Mouse (Mus musculus) adipose tissue, adult 10 weeks (tissue): Measurements from ENCODE around the gene Vmn1r115. TPM values are rescaled to one million over a fixed set of nuclear protein-coding genes. Genes with fewer than 3 reads are reported as not detected.

Experiments
- polyA plus RNA-seq: library from polyadenylated mRNA; stranded (reverse); fragments of 350-450 nt; fragmentation: Illumina TruSeq; extraction: RNeasy Lipid Tissue Mini Kit (QIAGEN cat#74804); gene quantifications from one replicate; pipeline ENCODE4 v1.2.3, GENCODE M21; 2014; ENCODE audit warnings: low read depth, low replicate concordance

Vmn1r115 gene
- polyA plus RNA-seq: not detected

GRCm38 (mm10) chr7:20844885-20845284 lies at the start of gene Vmn1r115:
Gene Vmn1r115, minus strand, starts transcription at chr7:20844985.

DNA sequence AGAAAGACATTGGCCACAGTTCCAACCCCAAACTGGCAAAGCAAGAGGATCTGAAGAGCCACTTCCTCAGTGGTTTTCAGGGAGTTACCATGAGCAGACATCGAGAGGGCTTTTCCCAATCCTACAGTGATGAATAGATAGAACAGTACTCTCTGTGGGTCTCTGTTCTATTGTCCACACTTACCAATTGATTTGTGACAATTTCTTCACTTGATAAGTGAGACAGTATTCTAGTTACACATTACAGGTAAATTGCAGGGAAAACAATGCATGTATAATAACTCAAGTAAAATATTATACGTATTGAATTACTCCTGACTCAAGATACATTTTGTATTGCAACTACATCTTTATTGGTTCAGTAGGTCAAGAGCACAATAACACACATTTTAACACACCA lies 39.2 kb upstream of the Vmn1r115 start, which contains the start of gene Vmn1r117:
Gene Vmn1r117, minus strand, starts transcription at position 101 of the 400 bp plus-strand sequence.

GRCm38 (mm10) chr7:20871956-20872355 lies 27.2 kb upstream of the Vmn1r115 start, which contains the start of gene Vmn1r116:
Gene Vmn1r116, plus strand, starts transcription at chr7:20872256.

DNA sequence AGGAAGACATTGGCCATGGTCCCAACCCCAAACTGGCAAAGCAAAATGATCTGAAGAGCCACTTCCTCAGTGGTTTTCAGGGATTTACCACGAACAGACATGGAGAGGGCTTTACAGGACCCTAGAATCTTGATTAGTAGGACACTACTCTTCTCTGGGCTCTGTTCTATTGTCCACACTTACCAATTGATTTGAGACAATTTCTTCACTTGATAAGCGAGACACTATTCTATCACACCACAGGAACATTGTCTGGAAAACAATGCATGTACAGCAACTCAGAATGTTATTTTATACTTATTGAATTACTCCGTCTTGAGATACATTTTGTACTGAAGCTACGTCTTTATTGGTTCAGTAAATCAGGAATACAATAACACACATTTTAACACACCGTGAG lies 32.7 kb downstream of the Vmn1r115 start, which contains the start of gene Vmn1r114:
Gene Vmn1r114, minus strand, starts transcription at position 101 of the 400 bp plus-strand sequence.

Other genes with a start within 250 kb of the Vmn1r115 start
- not detected for gene Gm4513, start 246.0 kb downstream of the Vmn1r115 start, polyA plus RNA-seq
- not detected for gene Vmn1r107, start 176.1 kb downstream of the Vmn1r115 start, polyA plus RNA-seq
- not detected for gene Vmn1r111, start 141.8 kb downstream of the Vmn1r115 start, polyA plus RNA-seq
- gene Gm10668, start 114.4 kb downstream of the Vmn1r115 start, polyA plus RNA-seq: not detected
- gene Vmn1r112, start 73.8 kb downstream of the Vmn1r115 start, polyA plus RNA-seq: not detected
- not detected for gene Vmn1r113, start 57.7 kb downstream of the Vmn1r115 start, polyA plus RNA-seq
- not detected for gene Vmn1r114, start 32.8 kb downstream of the Vmn1r115 start, polyA plus RNA-seq
- gene Vmn1r116, start 27.3 kb upstream of the Vmn1r115 start, polyA plus RNA-seq: not detected
- not detected for gene Vmn1r117, start 39.1 kb upstream of the Vmn1r115 start, polyA plus RNA-seq
- not detected for gene Vmn1r118, start 67.4 kb upstream of the Vmn1r115 start, polyA plus RNA-seq
- gene Vmn1r119, start 167.5 kb upstream of the Vmn1r115 start, polyA plus RNA-seq: not detected
- not detected for gene Vmn1r120, start 208.8 kb upstream of the Vmn1r115 start, polyA plus RNA-seq